Mouse (Mus musculus) heart, embryonic 14.5 days (tissue): Measurements from ENCODE around the gene Pih1d1. TPM values are rescaled to one million over a fixed set of nuclear protein-coding genes. Genes with fewer than 3 reads are reported as not detected.

Source experiments
- ATAC-seq: fragments of 200-750 bp; cut with Nextera tagmentation; 2 replicates; pipeline ENCODE4 v1.8.0; 2017; ENCODE audit warnings: low read depth, moderate TSS enrichment; ENCODE audit not compliant: insufficient number of reproducible peaks, insufficient read depth, low FRiP score
- H3K27ac ChIP-seq, 2 experiments: fragments of 200-500 bp in 1 of 2; fragments of 300-500 bp in 1 of 2; sonication (generic) in 1 of 2; replicated peaks in 1 of 2; 2 replicates each; pipeline ENCODE4 v1.5.1; 2012 to 2014; ENCODE audit warnings: low read depth in 2 of 2, low read length in 2 of 2, control low read depth in 1 of 2, mild to moderate bottlenecking in 1 of 2, mixed read lengths in 1 of 2; ENCODE audit not compliant: control insufficient read depth in 1 of 2, insufficient read depth in 1 of 2
- H3K27me3 ChIP-seq: fragments of 300-500 bp; sonication (generic); 2 replicates; pipeline ENCODE4 v1.6.1; 2014; ENCODE audit warnings: mild to moderate bottlenecking, low read length, control low read depth; ENCODE audit not compliant: control insufficient read depth, insufficient read depth
- H3K36me3 ChIP-seq: fragments of 300-500 bp; sonication (generic); 2 replicates; pipeline ENCODE4 v1.6.1; 2014; ENCODE audit warnings: mild to moderate bottlenecking, control low read depth, low read length, mixed read lengths; ENCODE audit not compliant: control insufficient read depth, insufficient read depth
- H3K4me1 ChIP-seq, 2 experiments: fragments of 200-500 bp in 1 of 2; fragments of 300-500 bp in 1 of 2; sonication (generic) in 1 of 2; 2 replicates each; pipeline ENCODE4 v1.6.1; 2012 to 2014; ENCODE audit warnings: low read length in 2 of 2, control low read depth in 1 of 2, mixed read lengths in 1 of 2; ENCODE audit not compliant: control insufficient read depth in 2 of 2, insufficient read depth in 2 of 2
- H3K4me2 ChIP-seq: fragments of 300-500 bp; sonication (generic); 2 replicates; pipeline ENCODE4 v1.6.1; 2014; ENCODE audit warnings: mild to moderate bottlenecking, low read length
- H3K4me3 ChIP-seq, 2 experiments: fragments of 200-500 bp in 1 of 2; fragments of 300-500 bp in 1 of 2; sonication (generic) in 1 of 2; 2 replicates each; pipeline ENCODE4 v1.5.1; 2012 to 2014; ENCODE audit warnings: low read length in 2 of 2, mild to moderate bottlenecking in 2 of 2, control low read depth in 1 of 2, low read depth in 1 of 2, moderate library complexity in 1 of 2; ENCODE audit not compliant: control insufficient read depth in 1 of 2, insufficient read depth in 1 of 2
- H3K9ac ChIP-seq: fragments of 300-500 bp; sonication (generic); 2 replicates; pipeline ENCODE4 v1.6.1; 2014; ENCODE audit warnings: mild to moderate bottlenecking, low read length
- H3K9me3 ChIP-seq: fragments of 300-500 bp; sonication (generic); 2 replicates; pipeline ENCODE4 v1.6.1; 2016; ENCODE audit warnings: low read length, control low read depth; ENCODE audit not compliant: control insufficient read depth
- WGBS: fragments of 180-500 bp; shearing (Covaris S2); extraction: QIAGEN DNeasy Blood & Tissue Kit; methylation state at CpG from one replicate; pipeline ENCODE4 v1.1.7; 2014; 5-methylcytosine and 5-hydroxymethylcytosine counted together
- polyA plus RNA-seq: library from polyadenylated mRNA; unstranded; fragments of >200 nt; fragmentation: Nextera tagmentation; extraction: Ambion mirVana; gene quantifications from 2 replicates; pipeline ENCODE4 v1.2.1, GENCODE M21; 2014

Gene Pih1d1
- polyA plus RNA-seq, 1 experiment from 2014 or later, result 94.5 TPM

DNA sequence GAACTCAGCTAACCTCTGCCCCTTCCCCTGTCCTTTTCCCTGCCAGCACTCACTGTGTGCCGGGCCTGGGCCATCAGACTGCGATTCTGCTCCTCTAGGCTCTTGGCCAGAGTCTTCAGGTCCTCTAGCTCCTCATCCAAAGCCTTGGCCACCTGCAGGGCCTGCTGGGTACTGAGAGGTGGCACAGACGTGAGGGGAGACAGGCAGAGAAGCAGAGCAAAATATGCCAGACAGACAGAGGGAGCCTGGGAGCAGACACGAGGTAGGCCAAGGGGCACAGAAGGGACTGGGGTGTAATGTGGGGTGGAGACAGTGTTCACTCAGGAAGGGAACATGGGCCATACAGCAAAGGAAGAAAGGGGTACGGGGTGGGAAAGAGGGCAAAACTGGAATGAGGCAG lies 39.3 kb downstream of the Pih1d1 start:
- Histone ChIP-seq H3K4me2 (no peak overlapping the region), H3K4me1 (peaks cover 15 to 16% of the 10 kb centered on the region in 2 experiments; a peak in 3 of 4 replicates), H3K27ac (no peak overlapping the region), H3K4me3 (no peak overlapping the region), H3K27me3 (peaks cover 29% of the 10 kb centered on the region), H3K9ac (no peak overlapping the region), H3K9me3 (no peaks in the 10 kb centered on the region), H3K36me3 (no peaks in the 10 kb centered on the region)
- 64% methylated on average over 5 of the region's 5 CpGs for WGBS
- ATAC-seq, result no peak

DNA sequence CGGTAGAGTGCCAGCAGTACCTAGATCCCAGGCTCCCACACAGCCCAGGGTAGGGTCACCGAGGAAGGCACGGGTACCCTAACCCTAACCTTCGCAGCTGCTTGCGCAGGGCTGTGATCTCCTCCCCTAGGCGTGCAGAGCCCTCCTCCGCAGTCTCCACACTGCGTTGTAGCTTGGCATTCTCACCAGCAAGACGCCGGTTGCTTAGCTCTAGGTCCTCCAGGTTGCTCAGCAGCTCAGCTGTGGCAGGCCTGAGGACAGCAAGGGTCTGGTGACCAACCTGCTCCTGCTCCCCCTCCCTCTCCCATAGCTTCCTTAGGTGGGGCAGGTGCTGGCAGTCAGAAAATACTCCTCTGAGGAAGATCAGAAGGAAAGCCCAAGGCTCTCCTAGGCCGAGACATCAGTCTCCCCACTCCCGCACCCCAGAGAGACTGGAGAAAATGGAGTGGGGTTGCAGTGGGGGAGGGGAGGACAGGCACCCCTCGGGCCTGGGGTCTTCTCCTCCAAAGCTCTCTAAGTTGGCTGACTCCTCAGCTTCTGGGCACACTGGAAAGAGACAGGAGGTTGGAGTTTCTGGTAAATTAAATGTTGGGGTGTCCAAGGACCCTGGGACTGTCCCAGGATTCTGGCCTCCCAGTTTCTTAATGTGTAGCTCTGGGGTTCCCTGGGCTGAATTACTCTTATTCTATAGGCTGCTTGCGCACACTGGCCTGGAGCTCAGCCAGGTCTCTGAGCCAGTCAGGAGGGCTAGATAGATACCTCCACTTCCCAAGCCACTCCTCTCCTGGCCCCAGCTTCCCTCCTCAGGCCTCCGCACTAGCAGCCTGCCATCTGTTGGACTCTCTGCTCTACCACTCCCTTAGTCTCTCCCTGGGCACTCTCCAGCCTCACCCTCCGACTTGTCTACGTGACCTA lies 40.0 kb downstream of the Pih1d1 start:
- WGBS, result 76% methylated on average over 17 of the region's 17 CpGs
- ATAC-seq, result no peak
- H3K27me3 ChIP-seq, result peaks cover 22% of the 10 kb centered on the region

DNA sequence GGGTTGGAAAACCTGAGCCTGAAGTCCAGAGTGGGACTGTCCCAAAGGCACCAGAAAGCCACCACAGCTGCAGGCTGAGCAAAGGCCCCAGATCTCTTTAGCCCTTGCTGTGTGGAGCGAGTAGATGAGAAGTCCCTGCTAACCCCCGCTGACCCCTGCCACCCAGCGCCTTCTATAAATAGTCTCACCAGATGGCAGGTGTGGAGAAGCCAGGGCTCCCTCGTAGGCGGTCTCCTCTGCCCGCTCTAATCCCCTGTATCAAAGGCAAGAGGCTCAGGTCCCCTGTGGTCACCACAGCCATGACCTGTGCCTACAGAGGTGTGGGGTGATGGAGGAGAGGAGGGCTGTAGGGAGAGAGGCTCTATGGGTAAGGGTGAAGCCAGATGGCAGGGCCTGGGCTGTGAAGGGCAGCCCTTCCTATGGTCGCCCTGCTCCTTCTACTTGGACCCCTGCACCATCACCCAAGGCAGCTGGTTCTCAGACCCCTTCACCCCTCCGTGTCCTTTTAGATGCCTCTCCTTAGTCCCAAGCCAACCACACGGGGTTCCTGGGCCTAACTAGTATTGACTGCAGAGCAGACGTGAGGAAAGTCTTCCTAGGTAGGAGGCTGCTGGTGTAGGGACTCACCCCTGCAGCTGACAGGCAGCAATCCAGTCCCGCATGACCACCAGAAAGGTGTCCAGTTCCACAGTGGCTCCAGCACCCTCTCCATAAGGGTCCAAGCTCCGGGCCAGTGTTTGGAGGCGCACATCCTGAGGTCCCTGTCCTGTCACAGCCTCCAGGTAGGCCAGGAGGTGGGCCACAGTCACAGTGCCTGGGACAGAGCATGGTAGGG lies 41.5 kb downstream of the Pih1d1 start:
- peaks cover 15 to 16% of the 10 kb centered on the region in 2 experiments; a peak in 3 of 4 replicates for H3K4me1 ChIP-seq
- H3K4me3 ChIP-seq, result no peak overlapping the region
- no peaks in the 10 kb centered on the region for H3K9me3 ChIP-seq
- ATAC-seq, result peak; percentile 6; the same call in 1 of the 2 replicates
- 49% methylated on average over 13 of the region's 13 CpGs for WGBS
- H3K4me2 ChIP-seq, result no peak overlapping the region
- peaks cover 9% of the 10 kb centered on the region; the same call in 1 of the 2 replicates for H3K27me3 ChIP-seq
- H3K36me3 ChIP-seq, result no peaks in the 10 kb centered on the region
- no peak overlapping the region for H3K9ac ChIP-seq
- no peak overlapping the region for H3K27ac ChIP-seq

More for the DNA sequence above, 40.0 kb downstream of the Pih1d1 start:
- Histone ChIP-seq H3K4me1 (peaks cover 15 to 16% of the 10 kb centered on the region in 2 experiments; a peak in 3 of 4 replicates), H3K4me3 (no peak overlapping the region), H3K36me3 (no peaks in the 10 kb centered on the region), H3K9me3 (no peaks in the 10 kb centered on the region), H3K27ac (no peak overlapping the region), H3K9ac (no peak overlapping the region), H3K4me2 (no peak overlapping the region)

DNA sequence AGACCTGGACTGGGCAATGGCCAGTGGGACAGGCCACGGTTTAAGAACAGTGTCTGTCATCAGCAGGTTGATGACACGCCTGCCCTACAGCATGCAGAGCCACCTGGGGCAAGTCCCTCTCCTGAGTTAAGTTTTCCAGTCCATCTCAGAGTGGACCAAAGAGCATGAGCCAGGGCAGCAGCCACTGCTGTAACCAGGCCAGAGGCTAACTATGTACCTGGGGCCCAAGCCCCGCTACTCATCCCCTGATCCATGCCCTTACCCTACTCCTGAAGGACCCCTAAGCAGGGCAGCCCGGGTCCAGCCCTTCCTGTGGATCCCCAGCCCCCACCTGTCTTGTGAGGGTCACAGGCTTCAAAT lies 42.1 kb downstream of the Pih1d1 start:
- no peak overlapping the region for H3K27ac ChIP-seq
- no peak overlapping the region for H3K4me3 ChIP-seq
- no peak overlapping the region for H3K4me2 ChIP-seq
- WGBS, result 78% methylated on average over 4 of the region's 4 CpGs
- no peaks in the 10 kb centered on the region for H3K36me3 ChIP-seq
- H3K27me3 ChIP-seq, result peaks cover 4% of the 10 kb centered on the region; the same call in 1 of the 2 replicates
- H3K9me3 ChIP-seq, result no peaks in the 10 kb centered on the region
- no peak for ATAC-seq
- H3K9ac ChIP-seq, result no peak overlapping the region
- H3K4me1 ChIP-seq, result peaks cover 15 to 16% of the 10 kb centered on the region in 2 experiments; a peak in 3 of 4 replicates

DNA sequence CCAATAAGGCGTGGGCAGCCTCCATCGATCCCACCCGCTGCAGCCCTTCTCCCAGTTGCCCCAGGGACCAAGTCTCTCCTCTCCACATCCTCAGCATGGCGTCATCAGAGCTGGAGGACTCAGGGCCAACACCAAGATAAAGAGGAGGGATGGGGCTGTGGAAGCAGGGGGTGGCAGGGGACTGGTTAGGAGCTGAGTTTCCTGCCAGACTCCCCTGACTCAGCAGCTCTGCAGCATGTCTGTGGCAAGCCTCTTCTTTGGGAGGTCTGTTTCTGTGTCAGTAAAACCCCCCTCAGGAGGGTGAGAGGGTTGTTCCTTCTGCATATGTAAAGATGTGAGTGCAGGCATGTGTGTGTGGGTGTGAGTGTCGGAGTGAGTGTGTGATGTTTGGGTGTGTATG lies 42.9 kb downstream of the Pih1d1 start:
- no peaks in the 10 kb centered on the region for H3K9me3 ChIP-seq
- H3K4me1 ChIP-seq, result peaks cover 9 to 12% of the 10 kb centered on the region in 2 experiments; a peak in 2 of 4 replicates
- no peaks in the 10 kb centered on the region for H3K36me3 ChIP-seq
- H3K4me3 ChIP-seq, result no peak overlapping the region
- 71% methylated on average over 5 of the region's 5 CpGs for WGBS
- H3K27me3 ChIP-seq, result peaks cover 3% of the 10 kb centered on the region; the same call in 1 of the 2 replicates
- no peak overlapping the region for H3K27ac ChIP-seq
- no peak overlapping the region for H3K4me2 ChIP-seq
- no peak overlapping the region for H3K9ac ChIP-seq
- ATAC-seq, result no peak

- H3K4me2 ChIP-seq, result no peak overlapping the region
- H3K36me3 ChIP-seq, result no peaks in the 10 kb centered on the region
- H3K4me1 ChIP-seq, result peaks cover 6 to 11% of the 10 kb centered on the region in 2 experiments; a peak in 1 of 4 replicates
- H3K9me3 ChIP-seq, result no peaks in the 10 kb centered on the region
- WGBS, result 4% methylated on average over 5 of the region's 5 CpGs
- ATAC-seq, result no peak
- no peak overlapping the region for H3K4me3 ChIP-seq
- no peak overlapping the region for H3K9ac ChIP-seq
- H3K27me3 ChIP-seq, result peaks cover 1% of the 10 kb centered on the region; the same call in 1 of the 2 replicates
- H3K27ac ChIP-seq, result no peak overlapping the region
These were observed 44.3 kb downstream of the Pih1d1 start for GRCm38 (mm10) chr7:45198435-45198834.

- Histone ChIP-seq H3K27ac (no peak overlapping the region), H3K4me1 (peaks cover 6 to 11% of the 10 kb centered on the region in 2 experiments; a peak in 1 of 4 replicates), H3K4me3 (no peak overlapping the region), H3K9me3 (no peaks in the 10 kb centered on the region), H3K9ac (no peak overlapping the region), H3K4me2 (no peak overlapping the region), H3K36me3 (no peaks in the 10 kb centered on the region), H3K27me3 (no peaks in the 10 kb centered on the region; the same call in 1 of the 2 replicates)
- ATAC-seq, result no peak
- 72% methylated on average over 11 of the region's 11 CpGs for WGBS
These were observed 44.9 kb downstream of the Pih1d1 start for GRCm38 (mm10) chr7:45198961-45199360.
